Mouse (Mus musculus): ENCODE results near the gene 2900026A02Rik. TPM values are rescaled to one million over a fixed set of nuclear protein-coding genes. Genes with fewer than 3 reads are reported as not detected.

The 2900026A02Rik gene
- polyA plus RNA-seq, 1 experiment: 2.2 TPM

DNA sequence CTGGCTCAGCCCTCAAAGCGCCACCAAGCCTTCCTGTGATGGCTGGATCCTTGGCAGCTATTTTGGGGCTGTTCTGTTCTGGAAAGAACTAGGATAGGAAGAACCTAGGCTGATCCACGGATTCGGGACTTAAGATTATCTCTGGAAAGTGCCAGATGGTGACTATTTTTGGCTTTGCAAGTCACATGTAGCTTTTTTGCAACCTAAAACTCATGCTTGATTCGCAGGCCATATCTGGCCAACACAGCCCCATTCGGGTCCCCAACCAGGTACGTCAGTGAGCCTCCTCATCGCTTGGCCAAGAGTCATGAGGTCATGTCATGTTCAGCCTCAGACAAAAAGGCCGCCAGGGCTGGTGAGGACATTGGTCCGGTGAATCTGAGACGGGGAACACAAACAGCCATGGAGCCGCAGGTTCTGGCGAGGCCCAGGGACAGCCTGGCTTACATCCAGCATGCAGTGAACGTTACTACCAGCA lies 73.0 kb downstream of the 2900026A02Rik start:
- no peaks in the 10 kb centered on the region for H3K36me3 ChIP-seq (ENCODE audit: control insufficient read depth, insufficient read depth, low read length)
- TF ChIP-seq CTCF (IDR thresholded peaks at IDR 0.05; ENCODE audit: control insufficient read depth, insufficient read depth, insufficient replicate concordance, low read depth, low read length) (no peak), POLR2A (IDR thresholded peaks at IDR 0.05; ENCODE audit: control insufficient read depth, low read depth, low read length) (no peak)
- H3K27me3 ChIP-seq (ENCODE audit: control insufficient read depth, insufficient read depth, low read length): no peaks in the 10 kb centered on the region
- H3K4me3 ChIP-seq (ENCODE audit: control insufficient read depth, low read depth, low read length): no peak overlapping the region
- peaks cover 10% of the 10 kb centered on the region for H3K4me1 ChIP-seq (ENCODE audit: control insufficient read depth, insufficient read depth, low read length)
- H3K27ac ChIP-seq (ENCODE audit: control insufficient read depth, insufficient read depth, low read depth, low read length): no peak overlapping the region

DNA sequence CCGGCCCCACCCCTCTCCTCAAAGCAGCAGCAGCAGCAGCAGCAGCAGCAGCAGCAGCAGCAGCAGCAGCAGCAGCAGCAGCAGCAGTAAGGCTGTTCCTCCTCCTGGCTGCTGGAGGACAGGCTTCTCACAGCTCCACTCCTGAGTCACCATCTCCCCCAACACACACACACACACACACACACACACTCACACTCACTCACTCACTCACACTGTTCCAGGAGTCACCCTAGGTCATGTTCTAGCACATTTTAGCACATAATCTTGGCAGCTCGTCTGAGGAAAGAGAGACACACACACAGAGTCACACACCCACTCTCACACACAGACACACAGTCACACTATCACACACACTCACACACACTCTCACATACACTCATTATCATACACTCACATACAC lies 74.4 kb downstream of the 2900026A02Rik start:
- Histone ChIP-seq H3K36me3 (ENCODE audit: control insufficient read depth, insufficient read depth, low read length) (no peaks in the 10 kb centered on the region), H3K27me3 (ENCODE audit: control insufficient read depth, insufficient read depth, low read length) (no peaks in the 10 kb centered on the region), H3K27ac (ENCODE audit: control insufficient read depth, insufficient read depth, low read depth, low read length) (no peak overlapping the region), H3K4me3 (ENCODE audit: control insufficient read depth, low read depth, low read length) (no peak overlapping the region), H3K4me1 (ENCODE audit: control insufficient read depth, insufficient read depth, low read length) (peaks cover 10% of the 10 kb centered on the region)
- TF ChIP-seq CTCF (IDR thresholded peaks at IDR 0.05; ENCODE audit: control insufficient read depth, insufficient read depth, insufficient replicate concordance, low read depth, low read length) (no peak), POLR2A (IDR thresholded peaks at IDR 0.05; ENCODE audit: control insufficient read depth, low read depth, low read length) (no peak)

DNA sequence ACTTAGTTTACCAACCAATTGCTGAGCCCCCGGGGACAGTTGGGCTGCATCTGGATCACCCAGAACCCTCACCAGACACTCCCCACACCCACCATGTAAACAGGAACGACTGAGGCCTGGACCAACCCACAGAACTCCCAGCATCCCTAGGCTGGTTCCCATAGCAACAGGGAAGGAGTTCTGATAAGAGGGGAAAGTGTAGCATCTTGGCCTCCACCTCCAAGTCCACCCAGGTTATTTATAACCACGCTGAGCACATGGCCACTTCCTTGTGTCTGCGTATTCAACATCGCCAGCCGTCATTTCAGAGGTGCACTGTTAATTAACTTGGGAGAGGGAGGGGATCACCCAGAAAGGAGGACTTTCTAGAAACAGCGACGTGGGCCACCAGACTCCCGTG lies 75.9 kb downstream of the 2900026A02Rik start:
- H3K27ac ChIP-seq (ENCODE audit: control insufficient read depth, insufficient read depth, low read depth, low read length): peak overlapping the region; percentile 19; the same call in 1 of the 2 replicates
- H3K36me3 ChIP-seq (ENCODE audit: control insufficient read depth, insufficient read depth, low read length): no peaks in the 10 kb centered on the region
- no peaks in the 10 kb centered on the region for H3K27me3 ChIP-seq (ENCODE audit: control insufficient read depth, insufficient read depth, low read length)
- no peak for TF ChIP-seq CTCF (IDR thresholded peaks at IDR 0.05; ENCODE audit: control insufficient read depth, insufficient read depth, insufficient replicate concordance, low read depth, low read length)
- no peak for TF ChIP-seq POLR2A (IDR thresholded peaks at IDR 0.05; ENCODE audit: control insufficient read depth, low read depth, low read length)
- H3K4me1 ChIP-seq (ENCODE audit: control insufficient read depth, insufficient read depth, low read length): peaks cover 10% of the 10 kb centered on the region
- H3K4me3 ChIP-seq (ENCODE audit: control insufficient read depth, low read depth, low read length): peak overlapping the region; percentile 74

DNA sequence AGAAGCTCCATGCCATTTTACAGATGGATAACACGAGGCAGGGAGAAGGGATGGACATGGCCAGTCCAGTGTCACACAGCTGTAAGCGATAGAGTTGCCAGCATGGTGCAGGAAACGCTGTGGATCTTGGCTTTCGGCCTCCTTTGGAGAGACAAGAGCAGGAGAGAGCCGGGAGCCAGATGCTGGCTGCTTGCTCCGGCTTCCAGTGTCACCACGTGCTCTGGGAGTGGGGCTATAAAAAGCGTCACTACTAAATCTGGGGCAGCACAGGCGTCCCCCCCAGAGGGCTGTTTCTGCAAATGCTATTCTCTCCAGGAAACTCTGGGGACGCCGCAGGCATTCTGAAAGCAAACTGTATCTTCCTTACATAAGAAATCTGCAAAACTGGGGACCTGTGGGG lies 78.5 kb downstream of the 2900026A02Rik start:
- H3K36me3 ChIP-seq (ENCODE audit: control insufficient read depth, insufficient read depth, low read length): no peaks in the 10 kb centered on the region
- H3K4me3 ChIP-seq (ENCODE audit: control insufficient read depth, low read depth, low read length): no peak overlapping the region; the same call in 1 of the 2 replicates
- no peak for TF ChIP-seq CTCF (IDR thresholded peaks at IDR 0.05; ENCODE audit: control insufficient read depth, insufficient read depth, insufficient replicate concordance, low read depth, low read length)
- no peak for TF ChIP-seq POLR2A (IDR thresholded peaks at IDR 0.05; ENCODE audit: control insufficient read depth, low read depth, low read length)
- no peak overlapping the region for H3K27ac ChIP-seq (ENCODE audit: control insufficient read depth, insufficient read depth, low read depth, low read length)
- H3K27me3 ChIP-seq (ENCODE audit: control insufficient read depth, insufficient read depth, low read length): no peaks in the 10 kb centered on the region
- H3K4me1 ChIP-seq (ENCODE audit: control insufficient read depth, insufficient read depth, low read length): peaks cover 22% of the 10 kb centered on the region

DNA sequence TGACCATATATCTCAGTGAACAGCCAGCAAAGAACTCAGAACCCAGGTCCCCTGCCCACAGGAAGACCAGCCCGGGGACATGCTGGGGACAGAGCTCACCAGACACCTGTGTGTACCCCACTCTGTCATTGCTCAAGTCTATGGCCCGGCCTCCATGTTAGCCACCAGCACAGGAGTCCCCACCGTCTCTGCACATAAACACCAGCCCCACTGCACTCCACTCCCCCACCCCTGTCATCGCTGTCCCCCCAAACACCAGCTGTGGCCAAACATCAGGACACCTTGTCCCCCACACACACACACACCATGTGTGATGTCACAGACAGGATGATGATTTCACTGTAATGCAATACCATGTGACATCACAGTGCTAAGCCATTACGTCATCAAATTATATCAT lies 79.0 kb downstream of the 2900026A02Rik start:
- TF ChIP-seq POLR2A (IDR thresholded peaks at IDR 0.05; ENCODE audit: control insufficient read depth, low read depth, low read length) (no peak; the same call in 1 of the 2 replicates), CTCF (IDR thresholded peaks at IDR 0.05; ENCODE audit: control insufficient read depth, insufficient read depth, insufficient replicate concordance, low read depth, low read length) (no peak)
- H3K27ac ChIP-seq (ENCODE audit: control insufficient read depth, insufficient read depth, low read depth, low read length): no peak overlapping the region

DNA sequence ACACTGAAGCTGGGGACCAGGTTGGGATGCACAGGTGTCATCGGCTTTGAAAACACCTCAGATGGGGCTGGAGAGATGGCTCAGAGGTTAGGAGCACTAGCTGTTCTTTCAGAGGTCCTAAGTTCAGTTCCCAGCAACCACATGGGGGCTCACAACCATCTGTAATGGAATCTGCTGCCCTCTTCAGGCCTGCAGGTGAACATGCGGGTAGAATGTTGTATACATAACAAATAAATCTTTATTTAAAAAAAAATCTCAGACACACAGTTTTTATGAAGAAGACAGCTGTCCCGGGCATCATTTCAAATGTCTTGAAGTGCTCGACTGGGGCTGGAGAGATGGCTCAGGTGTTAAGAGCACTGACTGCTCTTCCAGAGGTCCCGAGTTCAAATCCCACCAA lies 80.2 kb downstream of the 2900026A02Rik start:
- Histone ChIP-seq H3K27ac (ENCODE audit: control insufficient read depth, insufficient read depth, low read depth, low read length) (no peak overlapping the region), H3K4me1 (ENCODE audit: control insufficient read depth, insufficient read depth, low read length) (peaks cover 23% of the 10 kb centered on the region), H3K4me3 (ENCODE audit: control insufficient read depth, low read depth, low read length) (no peak overlapping the region), H3K36me3 (ENCODE audit: control insufficient read depth, insufficient read depth, low read length) (no peaks in the 10 kb centered on the region), H3K27me3 (ENCODE audit: control insufficient read depth, insufficient read depth, low read length) (no peaks in the 10 kb centered on the region)
- TF ChIP-seq POLR2A (IDR thresholded peaks at IDR 0.05; ENCODE audit: control insufficient read depth, low read depth, low read length) (no peak), CTCF (IDR thresholded peaks at IDR 0.05; ENCODE audit: control insufficient read depth, insufficient read depth, insufficient replicate concordance, low read depth, low read length) (no peak)

More for the DNA sequence above, 79.0 kb downstream of the 2900026A02Rik start:
- no peaks in the 10 kb centered on the region for H3K36me3 ChIP-seq (ENCODE audit: control insufficient read depth, insufficient read depth, low read length)
- peaks cover 23% of the 10 kb centered on the region for H3K4me1 ChIP-seq (ENCODE audit: control insufficient read depth, insufficient read depth, low read length)
- no peaks in the 10 kb centered on the region for H3K27me3 ChIP-seq (ENCODE audit: control insufficient read depth, insufficient read depth, low read length)
- peak overlapping the region; percentile 64 for H3K4me3 ChIP-seq (ENCODE audit: control insufficient read depth, low read depth, low read length)

DNA sequence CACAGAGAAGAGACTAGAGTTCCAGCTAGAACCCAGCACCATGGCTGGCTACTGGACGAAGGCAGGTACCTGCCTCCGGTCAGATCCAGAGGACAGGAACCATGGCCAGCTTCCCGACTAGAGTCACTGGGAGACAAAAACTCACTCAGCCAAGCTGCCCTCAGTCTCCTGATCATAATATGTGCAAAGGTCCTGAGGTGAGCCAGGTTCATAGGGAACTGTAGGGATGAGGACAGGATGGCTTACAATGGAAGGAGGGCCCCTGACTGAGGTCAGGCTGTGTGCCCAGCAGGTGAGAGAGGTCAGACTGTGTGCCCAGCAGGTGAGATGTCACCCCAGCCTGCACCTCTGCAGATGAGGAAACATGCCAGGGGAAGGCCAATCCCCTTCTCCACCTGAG lies 81.0 kb downstream of the 2900026A02Rik start:
- H3K27ac ChIP-seq (ENCODE audit: control insufficient read depth, insufficient read depth, low read depth, low read length): no peak overlapping the region
- H3K4me1 ChIP-seq (ENCODE audit: control insufficient read depth, insufficient read depth, low read length): peaks cover 19% of the 10 kb centered on the region
- no peaks in the 10 kb centered on the region for H3K36me3 ChIP-seq (ENCODE audit: control insufficient read depth, insufficient read depth, low read length)
- TF ChIP-seq POLR2A (IDR thresholded peaks at IDR 0.05; ENCODE audit: control insufficient read depth, low read depth, low read length) (no peak), CTCF (IDR thresholded peaks at IDR 0.05; ENCODE audit: control insufficient read depth, insufficient read depth, insufficient replicate concordance, low read depth, low read length) (no peak)
- no peak overlapping the region for H3K4me3 ChIP-seq (ENCODE audit: control insufficient read depth, low read depth, low read length)
- no peaks in the 10 kb centered on the region for H3K27me3 ChIP-seq (ENCODE audit: control insufficient read depth, insufficient read depth, low read length)

Measured in testis, adult 2 months (tissue).